Mouse (Mus musculus): Measurements from ENCODE around the gene Myo3b. TPM values are rescaled to one million over a fixed set of nuclear protein-coding genes. Genes with fewer than 3 reads are reported as not detected.

Myo3b gene
- polyA plus RNA-seq, 1 experiment from 2014 or later = 0.70 TPM

DNA sequence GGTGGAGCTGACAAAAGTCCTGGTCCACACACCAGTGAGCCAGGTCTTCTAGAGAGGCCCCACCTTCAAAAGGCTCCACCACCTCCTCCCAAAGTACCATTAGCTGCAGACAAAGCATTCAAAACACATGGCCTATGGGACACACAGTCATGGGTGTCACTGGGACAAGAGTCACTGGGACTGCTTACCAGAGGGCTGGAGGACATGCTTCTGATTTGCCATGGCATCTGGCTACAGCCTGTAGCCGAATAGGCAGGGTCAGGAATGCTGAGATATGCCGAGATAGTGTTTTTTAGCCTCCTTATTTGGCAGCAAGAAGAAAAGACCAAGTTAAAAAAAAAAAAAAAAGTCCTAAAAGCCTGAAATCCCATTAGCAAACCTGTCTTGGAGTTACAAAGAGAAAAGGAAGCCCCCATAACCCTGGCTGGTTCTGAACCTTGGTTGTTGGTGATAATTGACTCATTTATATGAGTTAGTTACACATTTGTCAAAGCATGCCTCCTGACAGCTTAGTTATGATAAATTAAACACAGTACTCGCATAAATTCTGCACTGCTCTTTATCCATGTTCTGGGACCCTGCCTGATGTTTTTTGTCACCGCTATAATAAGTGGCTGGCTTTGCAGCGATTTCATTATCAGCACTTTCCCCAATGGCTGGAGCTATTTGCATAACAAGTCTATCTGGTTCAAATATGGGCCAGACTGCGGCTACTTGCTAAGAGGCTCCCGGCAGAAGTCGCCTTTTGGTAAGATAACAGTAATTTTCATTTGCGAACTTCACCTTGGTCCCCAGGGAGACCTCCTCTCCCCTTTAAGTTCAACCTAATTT, 156.7 kb downstream of the Myo3b start:
- H3K4me1 ChIP-seq (replicated peaks; ENCODE audit: control insufficient read depth, insufficient read depth, low read length) = no peaks in the 10 kb centered on the region
- no peaks in the 10 kb centered on the region for H3K9me3 ChIP-seq (ENCODE audit: control insufficient read depth, low read length)
- no peak for ATAC-seq (ENCODE audit: low read depth)
- H3K4me2 ChIP-seq (ENCODE audit: low read depth, low read length) = no peak overlapping the region
- H3K27ac ChIP-seq (ENCODE audit: low read length) = no peak overlapping the region
- no peak overlapping the region for H3K4me3 ChIP-seq (ENCODE audit: low read length)
- no peaks in the 10 kb centered on the region for H3K36me3 ChIP-seq (ENCODE audit: control insufficient read depth, insufficient read depth, low read length)
- no peaks in the 10 kb centered on the region for H3K27me3 ChIP-seq (ENCODE audit: control insufficient read depth, insufficient read depth, low read depth, low read length)
- no peak overlapping the region for H3K9ac ChIP-seq (ENCODE audit: low read length)
- WGBS = 51% methylated on average over 9 of the region's 9 CpGs

DNA sequence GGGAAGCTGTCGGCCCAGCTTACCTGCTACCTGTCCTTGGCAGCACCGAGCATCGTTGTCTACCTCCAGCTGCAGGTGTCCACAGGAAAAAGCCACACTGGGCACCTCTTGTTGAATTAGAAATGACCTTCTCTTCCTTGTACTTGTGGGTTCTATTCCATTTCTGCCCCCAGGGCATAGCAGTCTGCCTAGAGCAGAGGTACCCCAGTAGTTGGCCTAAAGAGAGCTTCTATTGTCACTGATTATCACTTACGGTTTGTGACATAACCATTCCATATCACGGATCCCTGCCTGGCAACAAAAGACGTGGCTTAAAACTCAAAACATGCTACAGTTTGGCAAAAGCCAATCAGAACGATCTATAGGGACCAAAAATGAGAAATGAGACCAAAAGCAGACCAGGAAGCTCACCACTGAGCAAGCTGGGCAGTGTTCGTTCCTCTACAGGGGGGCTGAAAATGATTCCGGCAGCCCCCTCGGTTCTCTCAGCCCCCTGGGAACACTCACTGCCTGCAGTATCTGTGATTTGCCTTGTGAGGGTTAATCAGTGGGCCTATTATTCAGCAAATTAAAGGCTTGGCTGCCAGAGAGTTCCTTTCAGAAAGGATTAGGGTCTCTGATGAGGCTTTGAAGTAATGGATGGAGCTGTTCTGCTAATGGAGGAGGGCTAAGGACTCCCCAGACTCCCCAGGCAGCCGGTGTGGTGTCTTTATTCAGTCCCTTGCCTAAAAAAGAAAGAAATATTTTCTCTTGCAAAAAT, 163.1 kb downstream of the Myo3b start:
- 49% methylated on average over 11 of the region's 11 CpGs for WGBS
- H3K27me3 ChIP-seq (ENCODE audit: control insufficient read depth, insufficient read depth, low read depth, low read length) = no peaks in the 10 kb centered on the region
- H3K4me2 ChIP-seq (ENCODE audit: low read depth, low read length) = no peak overlapping the region

DNA sequence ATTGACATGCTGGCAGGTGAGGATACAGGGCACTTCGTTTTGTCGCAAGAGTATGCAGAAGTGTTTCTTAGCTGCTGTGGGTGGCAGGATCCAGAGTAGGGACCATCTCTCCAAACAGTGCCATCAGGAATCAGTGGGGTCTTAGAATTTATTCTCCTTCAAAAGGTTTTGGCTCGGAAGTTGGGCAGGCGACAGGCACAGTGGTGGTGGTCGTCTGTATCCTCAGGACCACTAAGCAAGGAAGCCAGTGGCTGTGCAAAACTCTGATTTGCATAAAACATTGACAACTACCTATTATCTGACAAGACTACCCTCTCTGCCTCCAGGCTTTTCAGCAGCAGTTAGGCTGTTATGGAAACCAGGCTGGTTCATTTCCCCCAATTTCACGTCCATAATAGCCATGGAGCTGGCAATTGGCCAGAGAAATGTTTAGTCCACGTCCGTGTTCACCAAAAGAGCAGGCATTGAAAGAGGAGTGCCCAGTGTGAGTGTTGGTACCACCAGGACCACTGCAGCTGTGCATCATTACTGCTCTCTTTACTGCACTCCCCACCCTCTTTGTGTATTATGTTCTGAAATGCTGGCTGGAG, 163.7 kb downstream of the Myo3b start:
- H3K27me3 ChIP-seq (ENCODE audit: control insufficient read depth, insufficient read depth, low read depth, low read length) = no peaks in the 10 kb centered on the region
- H3K27ac ChIP-seq (ENCODE audit: low read length) = no peak overlapping the region
- no peak overlapping the region for H3K9ac ChIP-seq (ENCODE audit: low read length)
- H3K36me3 ChIP-seq (ENCODE audit: control insufficient read depth, insufficient read depth, low read length) = no peaks in the 10 kb centered on the region
- no peak overlapping the region for H3K4me3 ChIP-seq (ENCODE audit: low read length)
- 42% methylated on average over 8 of the region's 8 CpGs for WGBS
- no peak for ATAC-seq (ENCODE audit: low read depth)
- H3K4me2 ChIP-seq (ENCODE audit: low read depth, low read length) = no peak overlapping the region
- H3K9me3 ChIP-seq (ENCODE audit: control insufficient read depth, low read length) = no peaks in the 10 kb centered on the region
- no peaks in the 10 kb centered on the region for H3K4me1 ChIP-seq (replicated peaks; ENCODE audit: control insufficient read depth, insufficient read depth, low read length)

More for the DNA sequence above, 163.1 kb downstream of the Myo3b start:
- no peak for ATAC-seq (ENCODE audit: low read depth)
- Histone ChIP-seq H3K4me3 (ENCODE audit: low read length) (no peak overlapping the region), H3K36me3 (ENCODE audit: control insufficient read depth, insufficient read depth, low read length) (no peaks in the 10 kb centered on the region), H3K9ac (ENCODE audit: low read length) (no peak overlapping the region), H3K9me3 (ENCODE audit: control insufficient read depth, low read length) (no peaks in the 10 kb centered on the region), H3K4me1 (replicated peaks; ENCODE audit: control insufficient read depth, insufficient read depth, low read length) (no peaks in the 10 kb centered on the region), H3K27ac (ENCODE audit: low read length) (no peak overlapping the region)

DNA sequence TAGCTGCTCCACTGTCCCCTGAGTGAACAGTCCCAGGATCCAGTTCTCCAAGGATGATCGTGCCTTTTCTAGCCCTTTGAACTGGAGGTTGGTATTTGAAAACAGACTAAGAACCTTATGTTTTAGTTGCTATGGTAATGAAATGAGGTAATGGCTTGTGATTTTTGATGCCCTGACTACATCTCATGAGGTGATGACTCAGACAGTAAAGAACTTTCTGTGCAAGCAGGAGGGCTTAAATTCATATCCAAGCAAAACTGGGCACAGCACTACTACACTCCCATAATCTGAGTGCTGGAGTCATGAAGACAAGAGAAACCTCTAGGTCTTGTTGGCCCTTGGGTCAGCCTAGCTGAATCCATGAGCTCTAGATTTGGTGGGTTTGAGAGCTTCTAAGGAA, 169.5 kb downstream of the Myo3b start:
- no peak overlapping the region for H3K27ac ChIP-seq (ENCODE audit: low read length)
- peaks cover 3% of the 10 kb centered on the region; the same call in 1 of the 2 replicates for H3K9me3 ChIP-seq (ENCODE audit: control insufficient read depth, low read length)
- no peaks in the 10 kb centered on the region for H3K27me3 ChIP-seq (ENCODE audit: control insufficient read depth, insufficient read depth, low read depth, low read length)
- no peak overlapping the region for H3K9ac ChIP-seq (ENCODE audit: low read length)
- H3K4me2 ChIP-seq (ENCODE audit: low read depth, low read length) = no peak overlapping the region
- no peaks in the 10 kb centered on the region for H3K36me3 ChIP-seq (ENCODE audit: control insufficient read depth, insufficient read depth, low read length)
- H3K4me1 ChIP-seq (replicated peaks; ENCODE audit: control insufficient read depth, insufficient read depth, low read length) = no peaks in the 10 kb centered on the region
- no peak overlapping the region for H3K4me3 ChIP-seq (ENCODE audit: low read length)
- ATAC-seq (ENCODE audit: low read depth) = no peak
- WGBS = 71% methylated on average over 1 of the region's 1 CpGs

DNA sequence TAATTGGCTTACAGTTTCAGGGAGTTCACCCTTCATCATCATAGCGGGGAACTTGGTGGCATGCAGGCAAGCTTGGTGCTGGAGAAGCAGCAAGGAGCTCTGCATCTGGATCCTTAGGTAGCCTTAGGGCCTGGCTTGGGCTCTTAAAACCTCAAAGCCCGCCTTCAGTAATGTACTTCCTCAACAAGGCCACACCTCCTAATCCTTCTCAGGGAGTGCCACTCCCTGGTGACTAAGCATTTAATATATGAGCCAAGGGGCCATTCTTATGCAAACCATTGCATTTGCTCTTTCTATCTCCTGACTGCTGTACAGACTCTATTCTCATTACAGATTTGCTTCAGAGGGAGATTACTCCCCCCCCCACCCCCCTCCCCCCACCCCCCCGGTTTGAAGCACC, 170.9 kb downstream of the Myo3b start:
- WGBS = 80% methylated on average over 3 of the region's 3 CpGs
- H3K27me3 ChIP-seq (ENCODE audit: control insufficient read depth, insufficient read depth, low read depth, low read length) = no peaks in the 10 kb centered on the region
- peaks cover 3% of the 10 kb centered on the region; the same call in 1 of the 2 replicates for H3K9me3 ChIP-seq (ENCODE audit: control insufficient read depth, low read length)
- H3K4me3 ChIP-seq (ENCODE audit: low read length) = no peak overlapping the region
- H3K4me1 ChIP-seq (replicated peaks; ENCODE audit: control insufficient read depth, insufficient read depth, low read length) = no peaks in the 10 kb centered on the region
- H3K9ac ChIP-seq (ENCODE audit: low read length) = no peak overlapping the region
- no peak for ATAC-seq (ENCODE audit: low read depth)
- no peaks in the 10 kb centered on the region for H3K36me3 ChIP-seq (ENCODE audit: control insufficient read depth, insufficient read depth, low read length)
- no peak overlapping the region for H3K4me2 ChIP-seq (ENCODE audit: low read depth, low read length)
- no peak overlapping the region for H3K27ac ChIP-seq (ENCODE audit: low read length)

DNA sequence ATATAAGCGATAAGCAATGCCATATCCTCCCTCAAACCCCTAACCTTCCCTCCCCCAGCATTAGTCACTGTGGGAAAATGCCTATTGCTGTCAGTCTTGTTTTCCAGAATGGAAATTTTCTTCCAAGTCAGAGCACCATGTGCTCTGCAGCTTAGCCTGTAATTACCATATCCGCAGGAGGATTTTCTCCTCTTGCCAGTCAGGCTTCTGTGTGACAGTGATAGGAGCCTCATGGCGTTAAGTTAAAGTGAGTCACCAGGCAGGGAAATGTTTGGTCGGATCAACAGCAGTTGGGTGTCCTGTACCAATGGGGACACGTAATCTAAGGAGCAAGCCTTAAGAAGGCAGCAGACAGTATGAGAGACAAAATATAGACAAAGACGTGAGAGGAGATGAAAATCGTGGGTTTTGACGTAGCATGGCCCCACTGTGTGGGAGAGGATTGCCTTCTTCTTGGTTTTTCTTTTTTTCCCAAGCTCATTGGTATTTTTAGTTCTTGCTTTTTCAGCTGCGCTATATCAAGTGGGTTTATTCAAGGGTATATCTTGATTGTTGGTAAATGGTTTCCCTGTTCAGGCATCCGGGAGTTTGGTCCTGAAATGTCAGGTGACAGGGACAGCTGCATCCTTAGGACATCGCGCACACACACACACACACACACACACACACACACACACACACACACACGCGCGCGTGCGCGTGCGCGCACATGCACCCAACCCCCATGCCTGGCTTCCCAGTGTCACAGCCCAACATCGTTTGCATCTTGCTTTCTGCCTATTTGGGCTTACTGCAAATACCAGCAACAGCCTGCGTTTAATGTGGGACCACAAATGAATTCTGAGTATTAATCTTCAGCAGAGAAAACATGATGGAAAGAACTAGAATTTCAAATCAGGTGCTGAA, 171.8 kb downstream of the Myo3b start:
- 84% methylated on average over 22 of the region's 22 CpGs for WGBS
- Histone ChIP-seq H3K4me2 (ENCODE audit: low read depth, low read length) (no peak overlapping the region), H3K4me1 (replicated peaks; ENCODE audit: control insufficient read depth, insufficient read depth, low read length) (no peaks in the 10 kb centered on the region), H3K9ac (ENCODE audit: low read length) (no peak overlapping the region), H3K9me3 (ENCODE audit: control insufficient read depth, low read length) (peaks cover 3% of the 10 kb centered on the region; the same call in 1 of the 2 replicates), H3K27me3 (ENCODE audit: control insufficient read depth, insufficient read depth, low read depth, low read length) (no peaks in the 10 kb centered on the region), H3K36me3 (ENCODE audit: control insufficient read depth, insufficient read depth, low read length) (no peaks in the 10 kb centered on the region), H3K27ac (ENCODE audit: low read length) (no peak overlapping the region), H3K4me3 (ENCODE audit: low read length) (no peak overlapping the region)
- no peak for ATAC-seq (ENCODE audit: low read depth)

DNA sequence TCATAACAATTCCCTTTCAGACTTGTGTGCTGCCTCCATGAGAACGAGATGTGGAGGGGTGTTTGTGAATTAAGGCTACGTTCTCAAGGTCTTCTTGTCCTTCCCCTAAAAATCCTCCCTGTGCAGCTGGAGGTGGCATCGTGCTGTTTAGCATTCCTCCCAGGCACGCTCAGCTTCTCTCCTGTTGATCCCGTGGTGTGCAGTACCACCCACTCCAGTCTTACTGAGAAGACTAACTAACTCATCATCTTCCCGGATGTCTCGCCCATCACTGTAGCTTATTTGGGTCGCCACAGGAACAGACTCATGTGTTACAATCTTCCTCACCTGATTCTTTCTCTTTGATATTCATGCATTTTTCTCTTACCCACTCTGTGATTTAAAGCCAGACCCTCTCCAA, 175.5 kb downstream of the Myo3b start:
- Histone ChIP-seq H3K4me2 (ENCODE audit: low read depth, low read length) (no peak overlapping the region), H3K4me3 (ENCODE audit: low read length) (no peak overlapping the region), H3K9me3 (ENCODE audit: control insufficient read depth, low read length) (peaks cover 3% of the 10 kb centered on the region; the same call in 1 of the 2 replicates), H3K4me1 (replicated peaks; ENCODE audit: control insufficient read depth, insufficient read depth, low read length) (no peaks in the 10 kb centered on the region), H3K27ac (ENCODE audit: low read length) (no peak overlapping the region), H3K27me3 (ENCODE audit: control insufficient read depth, insufficient read depth, low read depth, low read length) (no peaks in the 10 kb centered on the region), H3K36me3 (ENCODE audit: control insufficient read depth, insufficient read depth, low read length) (no peaks in the 10 kb centered on the region), H3K9ac (ENCODE audit: low read length) (no peak overlapping the region)
- ATAC-seq (ENCODE audit: low read depth) = no peak
- 65% methylated on average over 8 of the region's 8 CpGs for WGBS

DNA sequence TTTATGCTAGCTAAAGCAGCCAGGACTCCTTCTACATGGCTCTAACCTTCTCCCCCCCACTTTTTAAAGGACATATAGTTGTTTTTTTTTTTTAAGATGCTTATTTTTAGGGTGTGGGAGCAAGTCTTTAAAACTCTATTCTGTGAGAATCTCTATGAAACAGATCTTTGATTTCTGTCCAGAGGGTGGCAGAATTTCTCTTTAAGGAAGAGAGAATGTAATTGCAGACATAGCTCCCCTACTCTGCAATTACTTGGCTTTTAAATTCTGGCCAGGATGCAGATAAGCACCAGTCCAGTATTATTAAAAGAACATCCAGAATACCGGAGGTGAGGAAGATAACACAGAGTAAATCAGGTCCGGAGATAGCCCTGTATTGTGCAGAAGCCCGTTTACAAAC, 178.9 kb downstream of the Myo3b start:
- H3K4me3 ChIP-seq (ENCODE audit: low read length) = no peak overlapping the region
- no peak overlapping the region for H3K4me2 ChIP-seq (ENCODE audit: low read depth, low read length)
- H3K4me1 ChIP-seq (replicated peaks; ENCODE audit: control insufficient read depth, insufficient read depth, low read length) = no peaks in the 10 kb centered on the region
- no peak for ATAC-seq (ENCODE audit: low read depth)
- 73% methylated on average over 3 of the region's 3 CpGs for WGBS
- H3K36me3 ChIP-seq (ENCODE audit: control insufficient read depth, insufficient read depth, low read length) = no peaks in the 10 kb centered on the region
- H3K9me3 ChIP-seq (ENCODE audit: control insufficient read depth, low read length) = no peaks in the 10 kb centered on the region
- no peak overlapping the region for H3K27ac ChIP-seq (ENCODE audit: low read length)
- H3K27me3 ChIP-seq (ENCODE audit: control insufficient read depth, insufficient read depth, low read depth, low read length) = no peaks in the 10 kb centered on the region
- no peak overlapping the region for H3K9ac ChIP-seq (ENCODE audit: low read length)

Measured in lung, embryonic 16.5 days (tissue).